Mouse (Mus musculus) activated CD4-positive, CD25-positive, alpha-beta regulatory T cell, adult 4 months (primary cell): Measurements from ENCODE around the gene Fam24b. TPM values are rescaled to one million over a fixed set of nuclear protein-coding genes. Genes with fewer than 3 reads are reported as not detected.

Experiments
- ATAC-seq: one replicate; pipeline ENCODE4 v1.8.0; 2017
- polyA plus RNA-seq, 2 experiments: library from polyadenylated mRNA; unstranded; fragments of 100-300 nt; shearing (Covaris generic); gene quantifications; one replicate each; pipeline ENCODE4 v1.2.1; 2017

Gene Fam24b
- polyA plus RNA-seq = not detected

DNA sequence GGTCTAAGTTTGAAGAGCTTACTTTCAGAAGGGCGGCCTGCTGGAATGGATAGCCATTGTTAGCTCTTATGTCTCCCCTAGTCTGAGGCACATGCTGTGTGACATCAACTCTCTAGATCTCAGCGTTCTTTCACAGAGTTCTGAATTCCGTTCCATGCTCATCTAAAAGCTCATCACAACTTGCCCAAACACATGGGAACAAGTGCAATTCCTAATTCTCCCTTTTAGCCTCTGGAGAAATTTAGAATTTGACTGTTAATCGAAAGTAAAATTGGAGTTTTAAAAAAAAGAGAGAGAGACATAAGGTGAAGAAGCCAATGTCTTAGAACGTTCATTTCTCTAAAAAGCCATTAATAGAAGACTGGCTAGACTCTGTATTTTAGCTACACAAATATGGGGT, at the start of gene Fam24b:
Fam24b (minus strand) TSS at position 101 of the 400 bp plus-strand sequence.
- ATAC-seq = no peak

DNA sequence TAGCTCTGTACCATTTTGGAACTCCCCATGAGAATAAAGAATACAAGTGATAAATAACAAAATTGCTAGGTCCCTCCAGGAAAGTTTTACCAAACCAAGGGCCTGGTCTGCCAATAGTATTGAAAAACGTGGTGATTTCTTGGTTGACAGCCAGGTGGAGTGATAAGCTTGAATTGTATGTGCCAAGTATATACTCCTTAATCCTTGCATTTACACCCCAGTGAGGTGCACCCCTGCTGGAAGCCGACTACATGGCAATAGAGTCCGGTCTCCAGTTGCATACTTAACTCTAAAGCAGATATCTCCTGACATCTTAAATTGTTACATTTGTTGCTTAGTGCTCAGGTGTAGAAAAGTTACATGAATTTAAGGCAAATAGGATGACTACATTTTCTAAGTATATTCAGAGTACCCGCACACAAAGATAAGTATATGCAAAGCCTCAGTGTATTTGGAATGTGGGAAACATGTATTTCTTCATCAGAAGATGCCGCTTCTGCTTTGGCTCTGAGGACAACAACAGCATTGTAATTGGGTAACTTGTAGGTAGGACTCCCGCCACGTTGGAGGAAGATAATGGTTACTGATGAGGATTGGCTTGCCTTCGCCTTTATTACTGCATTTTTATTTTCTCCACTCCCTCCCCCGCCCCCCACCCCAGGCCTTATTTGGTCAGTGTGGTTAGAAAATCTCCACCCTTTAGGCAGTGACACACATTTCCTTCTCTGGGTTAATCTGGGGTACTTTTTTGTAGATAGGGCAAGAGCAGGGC, 42.8 kb upstream of the Fam24b start:
- ATAC-seq = no peak

DNA sequence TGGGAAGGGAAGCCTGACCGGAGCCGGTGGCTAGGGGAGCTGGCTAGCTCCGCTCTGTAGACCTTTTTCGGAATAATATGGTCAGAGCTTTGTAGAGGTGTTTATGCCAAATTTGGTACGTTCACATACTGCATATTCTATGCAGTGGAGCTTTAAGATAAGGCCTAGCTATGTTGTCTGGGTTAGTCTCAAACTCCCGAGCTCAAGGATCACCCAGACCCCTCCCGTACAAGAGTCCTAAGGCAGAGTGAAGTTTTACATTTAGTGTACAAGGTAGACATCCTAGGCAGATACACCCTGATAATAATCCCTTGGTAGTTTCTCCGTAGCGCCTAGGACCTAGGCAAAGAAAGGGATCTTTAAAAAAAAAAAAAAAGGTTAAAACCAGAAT, 42.1 kb upstream of the Fam24b start:
- peak; percentile 0 for ATAC-seq

DNA sequence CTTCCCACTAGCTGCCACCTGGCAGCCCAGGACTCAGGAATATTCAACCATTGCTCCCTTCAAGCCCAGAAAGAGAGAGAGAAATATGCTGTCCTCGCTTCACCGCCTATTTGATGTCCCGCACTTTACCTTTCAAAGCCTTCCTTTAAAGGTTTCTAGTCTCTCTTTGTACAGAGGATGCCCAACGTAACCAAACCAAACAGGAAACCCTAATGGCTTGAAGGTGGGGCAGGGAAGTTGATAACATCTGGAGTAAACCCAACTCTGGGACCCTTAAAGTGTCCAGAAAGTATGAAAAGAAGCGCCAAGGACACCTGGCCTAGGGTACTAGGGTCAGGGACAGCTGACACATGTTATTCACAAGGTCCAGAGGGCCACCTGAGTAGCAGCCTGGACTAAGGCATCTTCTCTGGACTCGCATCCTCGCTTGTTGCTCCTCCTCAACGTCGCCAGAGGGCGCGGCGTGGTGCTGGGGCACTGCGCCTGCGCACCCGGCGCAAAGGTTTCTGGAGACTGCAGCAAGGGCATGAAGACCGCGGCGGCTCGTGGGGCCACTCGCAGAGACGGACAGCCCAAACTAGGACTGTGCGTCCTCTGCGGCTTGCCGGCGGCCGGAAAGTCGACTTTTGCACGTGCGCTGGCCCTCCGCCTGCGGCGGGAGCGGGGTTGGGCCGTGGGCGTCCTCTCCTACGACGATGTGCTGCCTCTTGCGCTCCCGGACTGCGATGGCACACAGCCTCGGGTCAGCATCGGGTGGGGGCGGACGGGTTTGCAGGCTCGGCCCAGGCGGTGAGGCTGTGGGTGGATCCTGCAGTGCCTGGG, 41.5 kb upstream of the Fam24b start, which contains the start of gene Pstk:
Pstk (plus strand) TSS at position 494 of the 822 bp plus-strand sequence.
- peak; percentile 86 for ATAC-seq

DNA sequence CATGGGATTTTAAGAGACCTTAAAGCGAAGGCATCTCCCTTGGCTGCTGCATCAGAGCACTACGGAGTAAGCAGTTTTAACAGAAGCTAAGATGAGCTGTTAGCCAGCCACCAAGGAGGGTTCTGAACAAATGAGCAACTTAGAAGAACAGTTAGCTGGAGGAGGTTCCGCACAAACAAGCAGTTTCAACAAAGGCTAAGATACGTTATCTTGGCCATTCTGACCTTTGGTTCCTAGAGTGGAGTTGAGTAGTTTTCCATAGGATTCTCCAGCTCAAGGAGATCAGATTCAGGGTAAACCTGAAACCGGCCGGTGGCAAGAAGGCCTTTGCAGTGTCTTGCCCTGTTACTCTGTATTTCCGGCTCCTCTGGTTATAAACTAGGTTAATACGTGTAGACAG, 34.8 kb upstream of the Fam24b start:
- ATAC-seq = no peak

DNA sequence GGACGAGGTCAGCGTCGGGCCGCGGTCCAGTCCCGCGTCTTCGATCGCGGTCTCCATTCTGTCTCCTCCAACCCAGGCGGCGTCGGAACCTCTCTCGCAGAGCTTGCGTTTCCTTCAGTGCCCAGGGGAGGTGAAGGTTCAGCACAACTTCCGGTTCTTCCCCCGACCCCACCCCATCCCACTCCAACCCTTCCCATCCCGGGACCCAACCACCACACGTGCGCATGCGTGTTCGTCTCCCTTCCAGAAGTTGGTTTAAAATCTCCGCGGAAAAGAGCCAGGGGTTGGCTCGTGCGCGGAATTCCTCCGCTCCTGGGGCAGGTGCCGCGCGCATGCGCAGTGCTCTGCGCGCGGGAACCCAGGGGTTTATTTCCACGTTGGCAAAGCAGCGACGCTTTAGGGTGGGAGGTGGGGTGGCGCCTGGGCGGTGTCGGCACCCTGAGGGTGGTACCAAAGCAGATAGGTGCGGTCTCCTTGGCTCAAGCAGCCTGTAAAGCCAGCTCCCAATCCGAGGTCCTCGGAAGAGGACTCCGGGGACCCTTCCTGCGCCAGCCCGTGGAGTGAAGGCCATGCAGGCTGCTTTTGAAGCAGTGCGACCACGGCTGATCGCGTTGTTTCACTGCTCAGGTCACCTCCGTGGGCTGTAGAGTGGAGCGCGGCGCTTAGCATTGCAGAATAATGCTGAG, 33.4 kb upstream of the Fam24b start, which contains the start of gene 2310057M21Rik:
2310057M21Rik (minus strand) TSS at position 145 of the 686 bp plus-strand sequence.
- peak; percentile 92 for ATAC-seq

DNA sequence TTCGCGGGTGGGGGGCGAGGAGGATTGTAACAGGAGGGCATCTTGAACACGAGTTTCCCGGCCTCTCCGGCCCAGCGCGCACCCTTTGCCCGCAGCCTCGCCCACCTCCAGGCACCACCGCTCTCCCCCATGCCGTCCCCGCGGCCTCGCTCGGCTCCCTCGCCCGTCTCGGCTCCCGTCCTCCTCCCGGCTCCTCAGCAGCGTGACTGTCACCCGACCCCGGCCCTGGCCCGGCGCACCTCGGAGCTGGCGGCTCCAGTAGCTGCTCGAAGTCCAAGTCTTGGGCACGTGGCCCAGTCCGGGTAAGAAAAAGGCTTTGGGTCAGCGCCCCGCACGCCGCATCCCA, 32.9 kb upstream of the Fam24b start:
- peak; percentile 58 for ATAC-seq

DNA sequence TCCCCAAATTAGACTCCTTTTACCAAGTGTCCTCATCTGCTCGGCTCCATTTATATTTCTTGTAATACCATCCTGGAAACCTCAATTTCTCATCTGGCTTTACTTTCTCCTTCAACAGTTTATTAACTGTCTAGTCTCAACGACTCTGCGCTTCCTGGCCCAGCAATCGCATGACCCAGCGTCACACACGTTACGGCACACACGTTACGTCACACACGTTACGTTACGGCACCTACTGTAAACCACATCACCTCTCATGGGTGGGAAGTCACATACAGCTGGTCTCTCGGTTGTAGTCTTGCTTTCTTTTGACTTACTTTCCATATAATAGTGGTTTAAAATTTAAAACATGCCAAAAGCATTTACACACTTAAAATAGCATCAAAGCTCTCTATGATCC, 26.8 kb upstream of the Fam24b start:
- ATAC-seq = no peak

DNA sequence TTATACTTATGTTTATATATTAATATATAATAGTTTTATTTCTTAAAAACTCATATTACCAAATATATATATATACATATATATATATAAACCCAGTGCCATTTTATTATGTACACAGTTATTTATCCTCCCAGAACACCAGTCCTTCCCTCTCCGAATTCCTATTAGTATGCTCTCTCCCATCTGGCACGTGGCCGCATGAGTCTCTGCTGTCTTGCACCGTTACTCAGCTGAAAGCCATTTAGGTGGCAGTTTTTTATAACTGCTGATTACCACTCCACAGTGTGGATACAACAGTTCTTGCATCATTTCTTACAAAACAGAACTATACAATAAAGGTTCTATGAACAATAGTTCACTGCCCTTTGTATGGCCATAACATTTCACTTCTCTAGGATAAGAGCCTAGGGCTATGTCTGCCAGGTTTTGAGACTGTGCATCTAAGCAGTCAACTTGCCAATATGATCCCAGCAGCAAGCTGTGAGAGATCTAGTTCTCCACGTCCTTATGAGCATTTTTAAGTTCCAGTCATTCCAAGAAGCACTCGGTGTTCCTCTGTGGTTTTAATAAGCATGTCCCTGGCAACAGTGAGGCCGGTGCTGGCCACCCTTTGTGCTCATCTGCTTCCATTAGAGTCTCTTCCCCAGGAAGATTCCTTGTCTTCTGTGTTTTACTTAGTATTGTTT, 16.7 kb upstream of the Fam24b start:
- no peak for ATAC-seq

DNA sequence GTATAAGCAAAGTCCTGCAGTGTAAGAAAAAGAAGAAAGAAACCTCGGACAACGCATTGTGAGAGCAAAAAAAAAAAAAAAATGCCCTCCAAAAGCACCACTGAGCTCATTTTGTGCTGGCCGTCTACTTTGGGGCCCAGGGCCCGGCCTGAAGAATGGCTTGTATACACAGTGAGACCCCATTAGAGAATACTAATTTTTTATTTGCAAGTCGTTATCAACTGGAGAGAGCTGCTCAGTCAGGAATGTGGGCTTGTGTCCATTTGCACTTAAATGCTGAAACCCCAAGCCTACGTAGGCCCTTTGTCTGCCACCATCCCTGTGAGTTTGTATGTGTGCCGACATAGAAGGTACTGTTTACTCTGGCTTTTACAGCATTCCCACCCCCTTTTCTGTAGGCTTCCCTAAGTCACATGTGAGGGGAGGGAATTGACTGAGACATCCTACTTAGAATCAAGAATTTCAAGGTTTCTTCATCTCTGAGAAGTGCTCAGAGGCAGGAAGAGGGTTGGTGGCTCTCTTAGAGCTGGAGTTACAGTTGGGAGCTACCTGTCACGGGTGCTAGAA, 8.3 kb upstream of the Fam24b start:
- ATAC-seq = no peak

DNA sequence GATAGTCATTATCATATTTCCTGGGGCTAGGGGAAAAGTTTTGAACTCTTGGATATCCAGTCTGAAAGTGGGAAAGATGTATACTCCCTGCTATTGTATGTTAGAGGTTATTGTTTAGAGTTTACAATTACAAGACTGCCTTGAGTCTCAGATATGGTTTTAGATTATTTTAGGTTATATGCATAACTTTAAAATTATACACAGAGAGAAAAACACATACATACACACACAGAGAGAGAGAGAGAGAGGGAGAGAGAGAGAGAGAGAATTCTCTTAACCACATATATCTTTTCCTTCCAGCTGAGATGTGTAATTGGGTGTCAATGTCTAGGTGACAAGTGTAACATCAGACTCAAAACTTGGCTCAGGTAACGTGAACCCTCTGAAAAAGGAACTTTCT, 4.2 kb upstream of the Fam24b start, which contains the start of gene Fam24a:
Fam24a (plus strand) TSS at position 301 of the 400 bp plus-strand sequence.
- no peak for ATAC-seq

DNA sequence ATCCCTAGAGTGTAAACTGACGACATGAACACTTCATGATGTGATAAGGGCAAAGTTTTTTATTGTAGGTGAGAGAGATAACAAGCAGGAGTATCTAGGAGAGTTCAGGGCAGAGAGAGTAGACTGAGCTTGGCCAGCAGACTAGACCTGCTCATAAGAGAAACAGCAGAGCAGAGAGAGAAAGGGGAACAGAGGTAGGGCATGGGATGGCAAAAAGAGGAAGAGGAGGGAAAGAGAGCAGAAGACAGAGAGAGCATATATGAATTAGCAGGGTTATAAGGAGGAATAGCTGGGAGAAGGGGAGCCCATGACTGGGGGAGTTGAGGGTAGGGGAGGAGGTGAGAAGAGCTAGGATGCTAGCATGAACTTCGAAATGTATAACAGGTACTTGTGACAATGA, 2.4 kb upstream of the Fam24b start:
- no peak for ATAC-seq

DNA sequence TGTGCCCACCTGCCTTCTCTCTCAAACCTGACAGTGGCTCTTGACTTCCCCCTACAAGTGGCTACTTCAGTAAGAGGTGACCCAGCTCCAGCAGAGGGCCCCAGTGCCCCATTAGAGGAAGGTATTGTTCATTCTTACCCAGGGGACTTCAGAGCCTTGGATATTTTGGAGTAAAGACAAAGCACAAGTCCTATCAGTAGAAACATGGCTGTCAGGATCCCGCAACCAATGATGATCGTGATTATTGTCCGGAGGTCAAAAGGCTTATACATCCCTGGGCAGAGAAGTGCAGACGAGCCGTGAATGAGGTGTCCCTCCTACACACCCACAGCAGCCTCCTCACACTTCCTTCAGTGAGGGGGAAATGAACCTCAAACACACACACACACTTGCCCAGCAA, 2.3 kb downstream of the Fam24b start:
- no peak for ATAC-seq

DNA sequence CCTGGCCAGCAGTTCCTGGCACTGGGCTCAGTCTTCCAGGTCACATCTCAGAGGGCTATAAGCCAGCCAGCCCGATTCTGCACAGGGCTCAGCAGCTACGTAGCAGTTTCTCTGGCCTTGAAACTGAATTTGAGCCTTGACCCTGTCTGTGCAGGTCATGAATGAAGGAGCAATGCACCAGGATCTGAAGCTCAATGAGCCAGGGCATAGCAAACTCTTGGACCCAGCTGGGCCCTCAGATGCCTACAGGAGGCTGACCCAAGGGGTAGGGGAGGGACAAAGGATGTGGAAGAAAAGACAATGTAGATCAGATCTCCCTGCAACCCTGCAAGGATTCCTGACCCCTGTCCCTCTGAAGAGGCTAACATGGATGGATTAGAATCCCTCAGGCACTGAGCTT, 7.1 kb downstream of the Fam24b start, which contains the start of gene Cuzd1:
Cuzd1 (minus strand) TSS at position 101 of the 400 bp plus-strand sequence.
- ATAC-seq = no peak

DNA sequence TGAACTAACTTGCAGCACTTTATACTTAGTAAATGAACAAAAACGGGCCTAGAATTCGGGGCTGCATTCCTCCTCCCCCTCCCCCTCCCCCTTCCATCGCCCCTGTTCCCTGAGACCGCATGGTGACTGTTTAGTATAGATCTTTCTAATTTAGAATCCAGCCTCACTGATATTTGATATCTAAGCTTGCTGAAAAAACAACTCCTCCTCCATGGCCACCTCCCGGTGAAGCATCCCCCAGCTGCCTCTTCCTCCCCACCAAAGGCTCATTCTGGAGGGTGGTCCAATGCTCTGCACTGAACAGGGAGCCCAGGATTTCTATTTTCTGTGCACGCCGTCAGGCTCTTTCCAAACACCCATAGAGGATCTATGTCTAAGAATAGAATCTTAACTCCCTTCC, 11.0 kb downstream of the Fam24b start:
- ATAC-seq = no peak

DNA sequence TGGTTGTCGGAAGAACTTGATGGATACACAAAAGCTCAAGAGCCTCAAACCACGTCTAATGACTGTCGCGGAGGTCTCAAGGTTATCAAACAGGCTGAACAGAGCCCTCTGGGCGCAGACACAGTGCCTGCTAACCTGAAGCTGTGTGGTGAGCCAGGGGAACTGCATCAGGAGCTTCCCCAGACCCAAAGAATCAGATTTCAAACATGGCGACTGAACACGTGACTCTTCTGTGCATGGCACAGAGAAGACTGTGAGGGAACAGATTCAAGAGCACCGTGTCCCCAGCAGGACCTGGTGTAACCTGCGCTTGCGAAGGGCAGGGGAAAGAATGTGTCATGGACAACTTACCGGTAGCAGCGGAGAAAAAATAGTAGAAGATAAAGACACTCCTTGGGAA, 11.7 kb downstream of the Fam24b start:
- no peak for ATAC-seq

DNA sequence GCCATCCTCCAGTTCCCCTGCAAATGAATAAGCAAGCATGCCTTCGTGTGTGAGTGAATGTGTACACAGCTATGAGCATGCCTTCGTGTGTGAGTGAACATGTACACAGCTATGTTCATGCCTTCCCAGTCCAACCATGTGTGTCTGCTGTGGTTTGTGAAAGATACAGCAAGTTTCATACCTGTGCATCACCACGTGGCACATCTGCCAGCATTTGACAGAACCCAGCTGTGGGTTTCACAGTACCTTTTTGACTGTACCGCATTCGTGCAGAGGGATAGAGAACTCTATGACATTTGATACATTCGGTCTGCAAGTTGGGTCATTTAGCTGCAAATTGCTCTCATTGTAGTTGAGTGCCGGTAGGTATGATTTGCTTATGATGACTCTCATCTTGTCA, 14.8 kb downstream of the Fam24b start:
- ATAC-seq = no peak

DNA sequence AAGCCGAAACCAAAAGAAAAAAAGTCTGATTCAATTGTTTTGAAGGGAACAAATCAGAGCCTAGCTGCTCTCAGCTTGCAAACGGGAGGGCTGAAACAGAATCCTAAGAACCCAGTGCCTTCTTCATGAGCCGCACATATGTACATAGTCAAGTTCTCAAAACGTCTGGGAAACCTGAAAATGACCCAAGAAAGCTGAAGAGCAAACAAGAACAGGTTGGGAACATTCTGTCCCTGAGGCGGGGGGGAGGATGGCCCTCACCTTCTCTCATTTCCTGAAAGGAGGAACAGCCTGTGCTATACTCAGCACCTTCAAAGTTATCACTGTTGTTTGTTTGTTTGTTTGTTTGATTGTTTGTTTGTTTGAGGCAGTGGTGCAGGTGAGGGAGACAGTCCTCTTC, 22.6 kb downstream of the Fam24b start:
- ATAC-seq = no peak

DNA sequence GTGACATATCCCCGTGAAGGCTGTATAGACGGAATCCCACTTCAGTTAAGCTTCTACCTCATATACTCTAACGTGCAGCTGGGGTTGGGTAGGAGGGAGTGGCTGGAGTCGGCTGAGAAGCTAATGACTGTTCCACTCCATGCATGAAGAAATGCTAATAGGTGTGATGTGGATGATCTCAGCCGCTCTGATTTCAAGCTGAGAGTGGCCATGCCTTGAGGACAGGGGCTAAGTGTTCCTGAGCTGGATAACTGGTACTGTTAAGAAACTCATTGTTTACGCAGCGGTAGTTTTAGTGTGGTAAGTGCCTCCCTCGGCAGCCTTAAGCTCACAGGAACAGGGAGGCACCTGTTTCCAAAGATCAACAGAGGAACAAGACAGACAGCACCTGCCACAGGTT, 26.0 kb downstream of the Fam24b start:
- ATAC-seq = no peak

DNA sequence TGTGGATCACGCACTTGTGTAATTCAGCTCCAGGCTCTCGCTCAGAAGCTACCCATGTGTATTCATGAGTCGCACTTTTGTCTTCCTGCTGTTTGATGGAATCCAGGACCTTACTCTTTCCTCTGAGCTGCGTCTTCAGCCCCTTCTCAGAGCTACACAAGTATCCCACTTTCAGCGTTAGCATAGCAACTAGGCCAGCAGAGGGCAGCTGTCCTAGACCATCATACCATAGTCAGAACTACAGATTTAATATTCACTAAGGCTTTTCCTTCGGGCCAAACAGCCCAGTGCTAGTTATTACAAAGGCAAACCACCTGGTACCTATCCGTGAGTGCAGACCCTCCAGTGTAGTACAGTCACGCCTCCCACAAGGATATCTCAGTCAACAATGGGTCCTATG, 32.2 kb downstream of the Fam24b start:
- no peak for ATAC-seq
